11 mouse cellular contexts compared by ENCODE assay signal in genomic region chr19:58452178-58452819, GRCm38 (mm10). TPM values are rescaled to one million over a fixed set of nuclear protein-coding genes. Genes with fewer than 3 reads are reported as not detected.
DNase-seq lines count a peak whose midpoint lies in the region; ATAC-seq and TF ChIP-seq lines count a peak whose summit lies in the region.
"Had no signal": no experiment of that assay in that cellular context is flagged by ENCODE, and none has a peak within 500 bp of the region (broad histone marks: within the 10 kb centered on the region; RNA-seq: fewer than 3 reads in every experiment).

No protein-coding gene starts in this region.

- 53% methylated on average over 8 of the region's 8 CpGs for WGBS in liver, postnatal 0 days (ENCODE audit: insufficient replicate concordance)
- WGBS in intestine, embryonic 16.5 days, result 59% methylated on average over 8 of the region's 8 CpGs
- 46% methylated on average over 8 of the region's 8 CpGs for WGBS in neural tube, embryonic 12.5 days

- peak overlapping the region; percentile 45 for H3K27ac ChIP-seq in liver, postnatal 0 days (ENCODE audit: low read depth)
- no peak overlapping the region for H3K27ac ChIP-seq in intestine, embryonic 16.5 days (ENCODE audit: low read length)
- no peak overlapping the region for H3K27ac ChIP-seq in neural tube, embryonic 12.5 days
- H3K27ac ChIP-seq: liver, embryonic 12.5 days had no signal

- no peak for ATAC-seq in liver, postnatal 0 days
- ATAC-seq in intestine, embryonic 16.5 days, result no peak
- no peak for ATAC-seq in neural tube, embryonic 12.5 days (ENCODE audit: low FRiP score, low read depth)
- ATAC-seq in activated CD4-positive, CD25-positive, alpha-beta regulatory T cell, adult 4 months, result no peak
- ATAC-seq: liver, embryonic 12.5 days had no signal

- no peak overlapping the region for H3K4me3 ChIP-seq in liver, postnatal 0 days (ENCODE audit: low read depth, low read length)
- peak overlapping the region; percentile 50; the same call in 1 of the 2 replicates for H3K4me3 ChIP-seq in intestine, embryonic 16.5 days (ENCODE audit: low read length)
- H3K4me3 ChIP-seq in neural tube, embryonic 12.5 days, result peak overlapping the region; percentile 43; the same call in 1 of the 2 replicates

- H3K9me3 ChIP-seq in liver, postnatal 0 days (ENCODE audit: low read length), result no peaks in the 10 kb centered on the region
- no peaks in the 10 kb centered on the region for H3K9me3 ChIP-seq in intestine, embryonic 16.5 days (ENCODE audit: control insufficient read depth, low read length)
- H3K9me3 ChIP-seq in neural tube, embryonic 12.5 days, result no peaks in the 10 kb centered on the region
- H3K9me3 ChIP-seq: liver, embryonic 12.5 days had no signal

- peak overlapping the region; percentile 69; the same call in 1 of the 2 replicates for H3K4me2 ChIP-seq in liver, postnatal 0 days (ENCODE audit: low read depth, low read length)
- no peak overlapping the region; the same call in 1 of the 2 replicates for H3K4me2 ChIP-seq in intestine, embryonic 16.5 days (ENCODE audit: low read depth, low read length)
- peak overlapping the region; percentile 92 for H3K4me2 ChIP-seq in neural tube, embryonic 12.5 days (replicated peaks)

- peaks cover 37% of the 10 kb centered on the region for H3K27me3 ChIP-seq in liver, postnatal 0 days (ENCODE audit: insufficient read depth, low read length)
- peaks cover 7% of the 10 kb centered on the region for H3K27me3 ChIP-seq in intestine, embryonic 16.5 days (replicated peaks; ENCODE audit: control insufficient read depth, insufficient read depth, low read length)
- H3K27me3 ChIP-seq in neural tube, embryonic 12.5 days (replicated peaks), result no peaks in the 10 kb centered on the region
- H3K27me3 ChIP-seq: Patski had no signal

- H3K9ac ChIP-seq in liver, postnatal 0 days (replicated peaks), result no peak overlapping the region
- no peak overlapping the region for H3K9ac ChIP-seq in intestine, embryonic 16.5 days (ENCODE audit: low read depth, low read length)
- 0 out of 2 replicates have a peak overlapping the region, but pooled peaks have one; percentile 26 for H3K9ac ChIP-seq in neural tube, embryonic 12.5 days
- H3K9ac ChIP-seq: liver, embryonic 12.5 days had no signal

- H3K4me1 ChIP-seq in liver, postnatal 0 days (ENCODE audit: insufficient read depth), result peaks cover 11% of the 10 kb centered on the region
- H3K4me1 ChIP-seq in intestine, embryonic 16.5 days (ENCODE audit: control insufficient read depth, insufficient read depth, low read length), result peaks cover 22% of the 10 kb centered on the region; the same call in 1 of the 2 replicates
- peaks cover 57% of the 10 kb centered on the region for H3K4me1 ChIP-seq in neural tube, embryonic 12.5 days

- H3K36me3 ChIP-seq in liver, postnatal 0 days (replicated peaks; ENCODE audit: insufficient read depth, low read length), result 0 out of 2 replicates have a peak, but pooled peaks cover 2% of the 10 kb centered on the region
- no peaks in the 10 kb centered on the region for H3K36me3 ChIP-seq in intestine, embryonic 16.5 days (ENCODE audit: control insufficient read depth, insufficient read depth, low read length)
- 0 out of 2 replicates have a peak, but pooled peaks cover 4% of the 10 kb centered on the region for H3K36me3 ChIP-seq in neural tube, embryonic 12.5 days
- H3K36me3 ChIP-seq: liver, embryonic 12.5 days had no signal

- no peak for TF ChIP-seq EP300 in liver, postnatal 0 days (IDR thresholded peaks at IDR 0.05; ENCODE audit: low read depth)

- no peak for TF ChIP-seq CTCF in liver, postnatal 0 days (IDR thresholded peaks at IDR 0.05; ENCODE audit: low read depth)

- DNase-seq in embryo, embryonic 10 days (ENCODE audit: low spot score), result peak; percentile 58
- no peak for DNase-seq in embryo, embryonic 9.5 days (ENCODE audit: extremely low spot score)
- DNase-seq in liver, postnatal 0 days, result no peak
- DNase-seq in liver, result no peak
- DNase-seq in thymus, postnatal 4 days, result no peak

RNA-seq across cellular contexts. Expression of gene Gfra1, which starts 3.4 kb away (rescaled TPM):
- polyA plus RNA-seq in liver, postnatal 0 days (2015; fragmentation: Nextera tagmentation; extraction: Ambion mirVana), result 8.4 and 8.8 TPM in 2 replicates
- polyA plus RNA-seq in intestine, embryonic 16.5 days (2015; fragmentation: Nextera tagmentation; extraction: Ambion mirVana), result 12.9 and 13.3 TPM in 2 replicates
- polyA plus RNA-seq in neural tube, embryonic 12.5 days (2016; fragmentation: Nextera tagmentation; extraction: Ambion mirVana), result 62.1 and 76.4 TPM in 2 replicates
- polyA plus RNA-seq in activated CD4-positive, CD25-positive, alpha-beta regulatory T cell, adult 4 months (2017; shearing (Covaris generic)), result under 1 TPM; 0.22 to 0.44 TPM

RNA-seq across cellular contexts. Expression of gene Ccdc172, which starts 59.5 kb away (rescaled TPM):
- polyA plus RNA-seq in liver, postnatal 0 days (2015; fragmentation: Nextera tagmentation; extraction: Ambion mirVana), result not detected in 2 replicates
- polyA plus RNA-seq in intestine, embryonic 16.5 days (2015; fragmentation: Nextera tagmentation; extraction: Ambion mirVana), result not detected in 2 replicates
- not detected in 2 replicates for polyA plus RNA-seq in neural tube, embryonic 12.5 days (2016; fragmentation: Nextera tagmentation; extraction: Ambion mirVana)
- not detected for polyA plus RNA-seq in activated CD4-positive, CD25-positive, alpha-beta regulatory T cell, adult 4 months (2017; shearing (Covaris generic))
- polyA plus RNA-seq: liver, embryonic 12.5 days; Patski; spleen, adult 2 months had no signal
